Mouse (Mus musculus): ENCODE data around the gene Cyp26c1.

DNA sequence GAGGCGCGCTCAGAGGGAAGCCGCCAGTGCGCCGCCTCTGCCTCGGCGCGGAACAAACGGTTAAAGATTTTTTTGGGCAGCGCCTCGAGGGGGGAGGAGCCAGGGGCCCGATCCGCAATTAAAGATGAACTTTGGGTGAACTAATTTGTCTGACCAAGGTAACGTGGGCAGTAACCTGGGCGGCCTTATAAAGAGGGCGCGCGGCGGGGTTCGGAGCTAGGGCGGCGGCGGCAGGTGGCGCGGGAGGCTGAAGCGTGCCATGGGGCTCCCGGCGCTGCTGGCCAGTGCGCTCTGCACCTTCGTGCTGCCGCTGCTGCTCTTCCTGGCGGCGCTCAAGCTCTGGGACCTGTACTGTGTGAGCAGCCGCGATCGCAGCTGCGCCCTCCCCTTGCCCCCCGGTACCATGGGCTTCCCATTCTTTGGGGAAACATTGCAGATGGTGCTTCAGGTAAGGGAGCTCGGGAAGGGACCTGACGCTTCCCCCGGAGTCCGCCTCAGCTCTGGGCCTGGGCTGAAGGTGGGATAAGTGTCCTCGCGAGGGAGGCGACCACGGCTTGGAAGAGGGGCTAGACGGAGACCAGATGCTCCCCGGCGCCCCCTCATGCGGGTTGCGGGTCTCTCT lies 12.4 kb downstream of the Cyp26c1 start, which contains the start of gene Cyp26a1:
- no peak for TF ChIP-seq CTCF (IDR thresholded peaks at IDR 0.05; ENCODE audit: low read depth)
- TF ChIP-seq EP300 (IDR thresholded peaks at IDR 0.05; ENCODE audit: low read depth) = no peak

Measured in liver, embryonic 14.5 days (tissue).